Mouse (Mus musculus) cortical plate, adult 2 months (tissue): ENCODE measurements around the gene Pou3f3.

Experiments used
- CTCF ChIP-seq: fragments of 200-500 bp; IDR thresholded peaks from 2 replicates; pipeline ENCODE4 v1.5.1; 2011; ENCODE audit warnings: mild to moderate bottlenecking, control low read depth, low read length; ENCODE audit not compliant: insufficient read depth; ENCODE audit errors: extremely low read depth
- POLR2A ChIP-seq: fragments of 200-500 bp; IDR thresholded peaks from 2 replicates; pipeline ENCODE4 v1.6.1; 2011; ENCODE audit warnings: mild to moderate bottlenecking, low read length, control low read depth; ENCODE audit not compliant: insufficient read depth; ENCODE audit errors: extremely low read depth

GRCm38 (mm10) chr1:42690024-42690575, 5.5 kb upstream of the Pou3f3 start:
- no peak for TF ChIP-seq POLR2A
- no peak for TF ChIP-seq CTCF
